Mouse (Mus musculus): Measurements from ENCODE around the gene 4930402H24Rik. TPM values are rescaled to one million over a fixed set of nuclear protein-coding genes. Genes with fewer than 3 reads are reported as not detected.

Gene 4930402H24Rik
- polyA plus RNA-seq, 1 experiment, result 70.1 TPM

DNA sequence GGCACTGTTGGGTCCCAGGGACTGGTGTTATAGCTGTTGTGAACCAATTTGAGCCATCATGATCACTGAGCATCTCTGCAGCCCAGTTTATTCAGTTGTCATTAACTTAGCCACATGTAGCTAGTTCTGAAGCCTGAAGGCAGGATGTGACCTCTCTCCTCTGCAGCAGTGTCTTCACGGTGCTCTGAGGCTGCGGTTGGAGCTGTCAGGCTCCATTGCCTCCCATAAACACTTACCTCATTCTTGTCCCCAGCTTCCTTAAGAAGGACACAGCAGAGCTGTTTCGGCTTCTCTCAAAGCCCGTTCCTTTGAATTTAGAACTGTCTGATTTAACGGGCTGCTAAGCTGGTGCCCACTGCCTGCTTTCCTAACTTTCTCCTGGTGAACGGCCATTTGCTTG lies 226.3 kb downstream of the 4930402H24Rik start:
- DNase-seq (ENCODE audit: extremely low spot score in 1 of 2, low spot score in 1 of 2), result no peak

DNA sequence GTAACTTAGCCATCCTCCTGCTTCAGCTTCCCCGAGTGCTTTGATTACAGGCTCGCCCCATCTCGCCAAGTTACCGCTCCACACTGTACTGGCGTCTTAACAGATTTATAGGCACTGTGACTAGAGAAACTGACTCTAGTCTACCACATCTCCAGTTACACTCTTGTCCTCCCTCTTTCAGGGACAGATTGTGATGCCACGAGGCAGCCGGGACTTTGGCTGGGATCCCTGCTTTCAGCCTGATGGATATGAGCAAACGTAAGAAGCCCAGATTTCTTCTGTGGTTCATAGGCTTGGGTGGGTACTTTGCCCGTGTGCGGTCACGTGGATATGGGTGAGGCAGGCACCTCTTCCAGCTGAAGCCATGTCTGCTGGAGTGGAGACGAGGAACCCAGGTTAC lies 227.1 kb downstream of the 4930402H24Rik start:
- no peak for DNase-seq (ENCODE audit: extremely low spot score in 1 of 2, low spot score in 1 of 2)

DNA sequence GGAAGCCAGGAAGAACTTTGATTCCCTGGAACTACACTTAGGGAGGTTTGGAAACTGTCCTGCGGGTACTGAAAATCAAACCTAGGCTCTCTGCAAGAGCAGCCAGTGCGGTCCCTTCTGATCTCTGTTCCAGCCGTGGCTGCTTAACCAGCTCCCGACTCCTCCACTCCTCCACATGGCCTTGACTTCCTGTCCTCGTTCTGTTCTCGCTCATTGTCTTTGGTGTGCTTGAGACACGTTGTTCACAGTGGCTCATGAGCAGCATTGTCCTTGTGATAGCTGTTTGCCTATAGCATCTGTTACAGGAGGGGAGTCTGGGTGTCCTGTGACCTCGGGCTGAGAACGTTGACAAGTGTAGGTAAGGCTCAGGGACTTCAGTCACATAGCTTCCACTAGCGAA lies 229.0 kb downstream of the 4930402H24Rik start:
- no peak for DNase-seq (ENCODE audit: extremely low spot score in 1 of 2, low spot score in 1 of 2)

DNA sequence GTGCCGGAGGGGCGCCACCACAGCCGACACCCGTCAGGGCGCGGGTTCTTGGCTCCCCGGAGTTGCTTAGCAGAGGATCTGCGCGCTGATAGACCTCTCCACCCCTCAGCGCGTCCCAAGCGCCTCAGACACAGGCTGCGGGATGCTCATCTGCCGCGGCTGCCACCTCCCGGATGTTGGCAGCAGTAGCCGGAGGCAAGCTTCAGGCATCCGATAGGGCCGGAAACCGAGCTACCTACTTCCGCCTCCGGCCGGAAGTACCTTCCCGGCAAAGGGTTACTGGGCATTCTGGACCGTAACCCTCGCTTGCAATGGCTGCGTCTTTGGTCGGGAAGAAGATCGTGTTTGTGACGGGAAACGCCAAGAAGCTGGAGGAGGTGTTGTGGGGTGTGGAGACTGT lies 238.6 kb downstream of the 4930402H24Rik start, which contains the start of gene Itpa:
Itpa (plus strand) TSS at position 52 of the 400 bp plus-strand sequence.
- DNase-seq (ENCODE audit: extremely low spot score in 1 of 2, low spot score in 1 of 2), result peak; percentile 81 to 89

DNA sequence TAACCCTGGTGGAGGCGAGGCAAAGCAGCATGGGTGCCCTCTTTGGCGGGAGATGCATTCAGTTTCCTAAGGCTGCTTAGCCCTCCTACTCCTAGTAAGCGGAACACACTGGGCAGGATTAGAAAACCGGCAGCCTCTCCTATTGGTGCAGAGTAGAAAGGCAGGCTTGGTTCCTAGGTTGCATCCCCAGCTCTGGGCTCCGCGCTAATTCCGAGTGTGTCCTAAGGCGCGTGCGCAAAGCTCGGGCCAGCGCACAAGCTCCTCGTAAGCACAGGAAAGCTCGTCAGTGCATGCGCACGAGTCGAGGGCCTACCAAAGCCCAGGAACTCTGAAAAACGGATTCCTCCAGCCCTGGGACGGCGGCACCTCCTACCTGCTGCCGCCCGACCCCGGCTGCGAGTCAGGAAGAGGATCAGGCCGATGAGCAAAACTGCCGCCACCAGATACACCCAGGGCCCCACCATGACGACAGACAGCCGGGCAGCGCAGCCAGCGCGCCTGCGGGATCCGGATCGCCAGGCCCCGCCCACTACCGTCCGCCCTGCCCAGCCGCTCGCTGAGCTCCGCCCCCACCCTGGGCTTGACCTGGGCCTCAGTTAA lies 242.0 kb downstream of the 4930402H24Rik start, which contains the start of gene Ddrgk1:
Ddrgk1 (minus strand) TSS at position 558 of the 600 bp plus-strand sequence.
- DNase-seq (ENCODE audit: extremely low spot score in 1 of 2, low spot score in 1 of 2), result peak; percentile 94 to 95

DNA sequence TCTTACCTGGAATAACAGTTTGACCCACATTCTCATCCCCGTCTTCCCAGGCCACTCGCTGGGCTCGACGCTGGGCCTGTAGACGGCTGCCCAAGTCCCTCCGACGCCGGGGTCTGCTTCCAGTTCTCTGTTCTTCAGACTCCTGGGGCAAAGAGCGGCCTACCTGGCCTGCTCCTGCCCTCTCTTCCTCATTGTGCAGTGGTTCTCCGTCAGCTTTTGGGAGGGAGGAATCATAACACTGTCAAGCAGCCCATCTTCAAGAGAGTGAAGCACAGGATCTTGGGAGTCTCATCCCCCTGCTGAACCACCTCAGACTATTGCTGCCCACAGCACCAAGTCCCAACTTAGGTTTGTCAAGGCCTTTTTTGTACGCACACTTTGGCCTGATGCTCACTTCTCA lies 242.9 kb downstream of the 4930402H24Rik start:
- no peak for DNase-seq (ENCODE audit: extremely low spot score in 1 of 2, low spot score in 1 of 2)

DNA sequence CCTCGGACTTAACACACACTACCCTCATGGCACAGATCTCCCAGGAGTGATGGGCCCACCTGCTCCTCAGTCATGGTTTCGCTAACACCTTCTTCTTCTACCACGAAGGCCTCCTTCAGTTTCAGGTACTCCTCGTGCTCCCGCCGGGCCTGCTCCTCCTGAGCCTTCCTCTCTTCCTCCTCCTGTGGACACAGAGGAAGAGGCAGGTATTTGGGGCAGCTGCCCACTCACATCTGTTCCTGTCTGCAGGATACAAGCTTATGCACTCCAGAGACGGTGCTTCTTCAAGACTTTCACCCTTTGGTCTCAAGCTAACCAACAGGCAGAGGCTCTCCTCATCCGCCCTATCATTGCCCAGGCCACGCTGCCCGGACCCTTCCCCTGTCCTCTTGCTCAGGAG lies 247.7 kb downstream of the 4930402H24Rik start:
- DNase-seq (ENCODE audit: extremely low spot score in 1 of 2, low spot score in 1 of 2), result no peak

DNA sequence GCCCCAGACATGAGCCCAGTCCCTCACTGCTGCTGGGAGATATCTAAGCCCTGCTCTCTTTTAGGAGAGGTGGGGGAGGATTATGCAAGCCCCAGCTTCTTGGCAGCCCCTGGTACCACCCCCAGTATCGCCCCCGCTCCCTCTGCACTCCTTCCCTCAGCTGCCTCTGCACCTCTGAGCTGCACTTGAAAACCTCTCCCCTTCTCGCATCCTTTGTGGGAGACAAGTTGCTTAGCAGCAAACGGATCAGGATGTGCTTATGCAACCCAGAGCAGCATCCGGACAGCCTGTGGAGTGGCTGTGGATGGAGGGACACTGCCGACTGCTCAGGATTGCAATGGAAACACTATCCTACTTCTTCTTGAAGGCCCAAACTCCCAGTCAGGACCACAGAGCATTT lies 248.7 kb downstream of the 4930402H24Rik start:
- DNase-seq (ENCODE audit: extremely low spot score in 1 of 2, low spot score in 1 of 2), result peak; percentile 85 to 92

DNA sequence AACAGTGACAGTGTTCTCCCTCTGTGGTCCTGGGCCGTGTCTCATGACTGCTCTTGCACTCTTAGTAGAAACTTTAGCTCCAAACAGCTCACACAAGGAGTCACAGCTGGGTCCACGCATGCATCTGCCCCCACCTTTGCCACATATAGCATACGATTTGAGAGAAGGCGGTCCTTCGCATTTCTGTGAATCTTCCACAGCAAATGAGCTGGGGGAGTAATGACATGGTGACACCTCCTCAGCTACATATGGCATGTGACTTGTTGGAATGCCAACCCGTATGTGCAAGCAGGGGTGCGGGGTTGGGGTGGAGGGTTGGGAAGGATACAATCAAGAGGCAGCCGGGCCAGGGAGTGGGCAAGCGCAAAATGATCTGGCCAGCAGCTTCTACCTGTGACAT lies 249.7 kb downstream of the 4930402H24Rik start:
- DNase-seq (ENCODE audit: extremely low spot score in 1 of 2, low spot score in 1 of 2), result peak; percentile 84 to 87

Other genes starting within 250 kb of the 4930402H24Rik start
- 97.5 and 108 TPM in 2 replicates for gene Ddrgk1, start 241.7 kb downstream of the 4930402H24Rik start, polyA plus RNA-seq (2012; rRNA removed)
- 53.3 and 58.1 TPM in 2 replicates for gene Itpa, start 238.8 kb downstream of the 4930402H24Rik start, polyA plus RNA-seq (2012; rRNA removed)
- gene Slc4a11, start 208.9 kb downstream of the 4930402H24Rik start, polyA plus RNA-seq (2012; rRNA removed), result 0.96 and 1.2 TPM in 2 replicates
- 52.4 and 55.7 TPM in 2 replicates for gene Atrn, start 89 bp upstream of the 4930402H24Rik start, polyA plus RNA-seq (2012; rRNA removed)
- 174 and 189 TPM in 2 replicates for gene Gfra4, start 136.7 kb upstream of the 4930402H24Rik start, polyA plus RNA-seq (2012; rRNA removed)
- gene Adam33, start 157.4 kb upstream of the 4930402H24Rik start, polyA plus RNA-seq (2012; rRNA removed), result 16.5 and 18.5 TPM in 2 replicates
- gene Siglec1, start 180.4 kb upstream of the 4930402H24Rik start, polyA plus RNA-seq (2012; rRNA removed), result 0.23 and 0.38 TPM in 2 replicates
- gene Hspa12b, start 220.9 kb upstream of the 4930402H24Rik start, polyA plus RNA-seq (2012; rRNA removed), result 9.7 and 10.5 TPM in 2 replicates
- gene Gm11037, start 227.1 kb upstream of the 4930402H24Rik start, polyA plus RNA-seq (2012; rRNA removed), result not detected in 2 replicates

Data from frontal cortex, adult 2 months (tissue).